Mouse (Mus musculus): ENCODE data around the gene Igf2bp2.

Gene Igf2bp2

DNA sequence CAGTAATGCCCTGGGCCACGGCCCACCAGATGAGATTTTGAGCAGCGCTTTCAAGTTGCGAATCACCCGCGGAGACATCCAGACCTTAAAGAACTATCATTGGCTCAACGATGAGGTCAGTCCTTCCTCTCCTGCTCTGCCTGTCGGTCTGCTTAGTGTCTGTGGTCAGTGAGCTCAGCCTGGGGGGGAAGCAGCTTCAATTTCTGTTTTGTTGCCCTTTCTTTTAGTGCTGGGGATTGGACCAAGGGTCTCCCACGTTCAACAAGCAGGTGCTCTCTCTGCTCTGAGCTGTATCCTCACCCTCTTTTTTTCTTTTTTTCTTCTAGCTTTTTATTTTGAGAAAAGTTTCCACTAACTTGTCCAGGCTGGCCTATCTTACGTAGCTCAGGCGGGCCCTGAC is 124.5 kb downstream of the Igf2bp2 start:
- no peak for DNase-seq (ENCODE audit: low spot score)

GRCm38 (mm10) chr16:22027474-22027873 is 135.6 kb downstream of the Igf2bp2 start:
- DNase-seq (ENCODE audit: low spot score), result no peak

- no peak for DNase-seq (ENCODE audit: low spot score)
Measured at GRCm38 (mm10) chr16:22022122-22022521, 141.0 kb downstream of the Igf2bp2 start.

- no peak for DNase-seq (ENCODE audit: low spot score)
Measured at GRCm38 (mm10) chr16:22015569-22015968, 147.5 kb downstream of the Igf2bp2 start.

GRCm38 (mm10) chr16:22009596-22009995 is 153.5 kb downstream of the Igf2bp2 start:
- DNase-seq (ENCODE audit: low spot score), result peak; percentile 29

DNA sequence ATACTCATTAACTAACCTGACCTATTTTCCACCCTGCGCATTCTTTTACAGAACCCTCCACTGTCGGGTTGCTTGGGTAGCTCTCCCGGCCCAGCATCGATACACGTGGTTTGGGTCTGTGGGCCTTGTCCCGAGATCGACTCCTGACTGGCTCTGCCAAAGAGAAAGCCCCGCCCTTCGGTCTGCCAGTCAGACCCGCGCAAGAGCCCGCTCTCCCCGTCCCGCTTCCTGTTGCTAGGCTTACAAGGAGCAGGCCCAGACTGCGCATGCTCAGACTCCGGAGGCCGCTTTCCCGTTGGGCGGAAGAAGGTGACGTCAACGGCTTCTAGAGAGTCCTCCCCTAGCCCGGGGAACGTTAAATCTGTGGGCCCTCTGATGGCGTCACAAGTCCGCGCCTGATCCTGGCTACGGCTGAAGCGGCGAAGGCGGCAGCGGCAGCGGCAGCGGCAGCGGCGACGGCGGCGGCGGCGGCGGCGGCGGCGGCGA is 154.0 kb downstream of the Igf2bp2 start, which contains the start of gene Senp2:
Gene Senp2, plus strand, starts transcription at position 386 of the 486 bp plus-strand sequence.
- DNase-seq (ENCODE audit: low spot score), result peak; percentile 100

Data from ovary, postnatal 14 days (tissue).